Mouse (Mus musculus) neural tube, embryonic 11.5 days (tissue): ENCODE results near the gene Mcoln3. TPM values are rescaled to one million over a fixed set of nuclear protein-coding genes. Genes with fewer than 3 reads are reported as not detected.

Source experiments
- ATAC-seq: fragments of 200-750 bp; cut with Nextera tagmentation; 2 replicates; pipeline ENCODE4 v1.8.0; 2017; ENCODE audit warnings: moderate number of reproducible peaks, mild to moderate bottlenecking, moderate TSS enrichment, moderate library complexity; ENCODE audit not compliant: insufficient read depth, low FRiP score, low TSS enrichment
- DNase-seq: peaks from one replicate; pipeline ENCODE4 v3.0.0-alpha.2; 2015; ENCODE audit warnings: low spot score
- H3K27ac ChIP-seq: fragments of 300-500 bp; sonication (generic); 2 replicates; pipeline ENCODE4 v1.5.1; 2014; ENCODE audit warnings: low read depth, mild to moderate bottlenecking, low read length
- H3K27me3 ChIP-seq: fragments of 300-500 bp; sonication (generic); 2 replicates; pipeline ENCODE4 v1.6.1; 2014; ENCODE audit warnings: mild to moderate bottlenecking, low read length, mixed read lengths; ENCODE audit not compliant: control insufficient read depth, insufficient read depth
- H3K36me3 ChIP-seq: fragments of 300-500 bp; sonication (generic); 2 replicates; pipeline ENCODE4 v1.6.1; 2014; ENCODE audit warnings: mild to moderate bottlenecking, low read length, moderate library complexity, mixed read lengths; ENCODE audit not compliant: control insufficient read depth, insufficient read depth
- H3K4me1 ChIP-seq: fragments of 300-500 bp; sonication (generic); 2 replicates; pipeline ENCODE4 v1.6.1; 2014; ENCODE audit warnings: low read length, mixed read lengths; ENCODE audit not compliant: control insufficient read depth, insufficient read depth
- H3K4me2 ChIP-seq: fragments of 300-500 bp; sonication (generic); 2 replicates; pipeline ENCODE4 v1.6.1; 2014; ENCODE audit warnings: low read depth, mild to moderate bottlenecking, moderate library complexity
- H3K4me3 ChIP-seq: fragments of 300-500 bp; sonication (generic); 2 replicates; pipeline ENCODE4 v1.5.1; 2014; ENCODE audit warnings: low read depth, low read length
- H3K9ac ChIP-seq: fragments of 300-500 bp; sonication (generic); 2 replicates; pipeline ENCODE4 v1.6.1; 2014; ENCODE audit warnings: mild to moderate bottlenecking, low read length
- H3K9me3 ChIP-seq: fragments of 300-500 bp; sonication (generic); 2 replicates; pipeline ENCODE4 v1.6.1; 2016; ENCODE audit warnings: low read length; ENCODE audit not compliant: control insufficient read depth
- WGBS: fragments of 180-500 bp; shearing (Covaris S2); extraction: QIAGEN DNeasy Blood & Tissue Kit; methylation state at CpG from one replicate; pipeline ENCODE4 v1.1.7; 2014; 5-methylcytosine and 5-hydroxymethylcytosine counted together
- polyA plus RNA-seq: library from polyadenylated mRNA; unstranded; fragments of >200 nt; fragmentation: Nextera tagmentation; extraction: Ambion mirVana; gene quantifications from 2 replicates; pipeline ENCODE4 v1.2.1, GENCODE M21; 2014

Gene Mcoln3
- polyA plus RNA-seq, 1 experiment from 2014 or later = 4.1 TPM

- Histone ChIP-seq H3K9me3 (no peaks in the 10 kb centered on the region), H3K4me3 (no peak overlapping the region), H3K27me3 (0 out of 2 replicates have a peak, but pooled peaks cover 2% of the 10 kb centered on the region), H3K36me3 (no peaks in the 10 kb centered on the region), H3K4me2 (no peak overlapping the region), H3K4me1 (no peaks in the 10 kb centered on the region), H3K9ac (no peak overlapping the region), H3K27ac (no peak overlapping the region)
- no peak for DNase-seq
- ATAC-seq = no peak
- 66% methylated on average over 10 of the region's 10 CpGs for WGBS
Measured at GRCm38 (mm10) chr3:146189933-146190332, 72.7 kb downstream of the Mcoln3 start.

Other genes with a start within 250 kb of the Mcoln3 start
- 55.4 and 56.4 TPM in 2 replicates for gene Bcl10, start 194.6 kb upstream of the Mcoln3 start, polyA plus RNA-seq
- gene 2410004B18Rik, start 179.4 kb upstream of the Mcoln3 start, polyA plus RNA-seq = 59.4 and 64.4 TPM in 2 replicates
- gene Syde2, start 129.6 kb upstream of the Mcoln3 start, polyA plus RNA-seq = 1.1 and 1.3 TPM in 2 replicates
- gene Wdr63, start 9.3 kb upstream of the Mcoln3 start, polyA plus RNA-seq = 0.15 TPM in 1 of 2 replicates, not detected in the other
- 0.28 and 0.49 TPM in 2 replicates for gene Mcoln2, start 32.4 kb downstream of the Mcoln3 start, polyA plus RNA-seq
- gene Lpar3, start 103.5 kb downstream of the Mcoln3 start, polyA plus RNA-seq = 1.4 and 2.4 TPM in 2 replicates